Mouse (Mus musculus): Measurements from ENCODE around the gene Bclaf1. TPM values are rescaled to one million over a fixed set of nuclear protein-coding genes. Genes with fewer than 3 reads are reported as not detected.

The Bclaf1 gene
- total RNA-seq, 2 experiments from 2014 or later, result 70.5 to 218 TPM

Other genes with a start within 250 kb of the Bclaf1 start
- 0.96 TPM in 1 of 2 replicates, not detected in the other for gene Map7, start 164.0 kb upstream of the Bclaf1 start, total RNA-seq (2015; ENCODE audit: low replicate concordance)
- 2.8 and 11.3 TPM in 2 replicates for gene Map7, start 164.0 kb upstream of the Bclaf1 start, total RNA-seq (2017; ENCODE audit: low replicate concordance)
- 20.8 and 24.5 TPM in 2 replicates for gene Mtfr2, start 35.3 kb downstream of the Bclaf1 start, total RNA-seq (2015; ENCODE audit: low replicate concordance)
- 5.2 and 10.9 TPM in 2 replicates for gene Mtfr2, start 35.3 kb downstream of the Bclaf1 start, total RNA-seq (2017; ENCODE audit: low replicate concordance)

All from erythroblast, adult 5-6 weeks (primary cell).